Mouse (Mus musculus): ENCODE results near the gene Sult6b2. TPM values are rescaled to one million over a fixed set of nuclear protein-coding genes. Genes with fewer than 3 reads are reported as not detected.

Sult6b2 gene
- polyA plus RNA-seq, 1 experiment from 2014 or later, result not detected

DNA sequence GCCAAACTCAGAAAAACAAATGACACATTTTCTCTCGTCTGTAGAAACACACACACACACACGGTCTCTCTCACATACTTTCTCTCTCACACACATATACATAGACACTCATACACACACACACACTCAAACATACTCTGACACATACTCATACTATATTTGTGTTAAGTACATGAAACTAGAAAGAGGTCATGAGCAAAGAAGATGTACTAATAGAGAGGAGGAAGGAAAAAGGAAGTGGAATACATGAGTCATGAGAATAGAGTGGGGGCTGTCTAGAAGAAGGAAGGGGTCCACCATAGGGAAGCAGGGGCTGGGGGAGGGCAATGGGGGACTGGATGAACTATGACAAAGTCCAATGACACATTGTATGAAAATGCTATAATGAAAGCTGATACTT, 57.1 kb downstream of the Sult6b2 start:
- Histone ChIP-seq H3K9me3 (ENCODE audit: control insufficient read depth, low read length) (no peaks in the 10 kb centered on the region), H3K4me2 (ENCODE audit: low read depth, severe bottlenecking) (no peak overlapping the region), H3K27ac (replicated peaks; ENCODE audit: low read depth, low read length) (no peak overlapping the region), H3K27me3 (ENCODE audit: control insufficient read depth, insufficient read depth, low read length) (no peaks in the 10 kb centered on the region), H3K4me1 (ENCODE audit: control insufficient read depth, insufficient read depth, low read length) (no peaks in the 10 kb centered on the region), H3K9ac (ENCODE audit: low read length) (no peak overlapping the region), H3K4me3 (ENCODE audit: low read depth, low read length) (no peak overlapping the region), H3K36me3 (ENCODE audit: control insufficient read depth, insufficient read depth, low read length) (no peaks in the 10 kb centered on the region)
- WGBS, result 74% methylated on average over 2 of the region's 2 CpGs
- ATAC-seq (ENCODE audit: insufficient number of reproducible peaks, low FRiP score, low TSS enrichment, low read depth) (no peak), DNase-seq (ENCODE audit: low spot score) (no peak)

GRCm38 (mm10) chr6:142746765-142747164, 57.5 kb downstream of the Sult6b2 start:
- H3K4me2 ChIP-seq (ENCODE audit: low read depth, severe bottlenecking), result no peak overlapping the region
- H3K4me1 ChIP-seq (ENCODE audit: control insufficient read depth, insufficient read depth, low read length), result no peaks in the 10 kb centered on the region
- H3K27ac ChIP-seq (replicated peaks; ENCODE audit: low read depth, low read length), result no peak overlapping the region
- ATAC-seq (ENCODE audit: insufficient number of reproducible peaks, low FRiP score, low TSS enrichment, low read depth) (no peak), DNase-seq (ENCODE audit: low spot score) (no peak)
- no peaks in the 10 kb centered on the region for H3K36me3 ChIP-seq (ENCODE audit: control insufficient read depth, insufficient read depth, low read length)
- H3K27me3 ChIP-seq (ENCODE audit: control insufficient read depth, insufficient read depth, low read length), result no peaks in the 10 kb centered on the region
- H3K4me3 ChIP-seq (ENCODE audit: low read depth, low read length), result no peak overlapping the region
- no peak overlapping the region for H3K9ac ChIP-seq (ENCODE audit: low read length)
- no peaks in the 10 kb centered on the region for H3K9me3 ChIP-seq (ENCODE audit: control insufficient read depth, low read length)
- 81% methylated on average over 7 of the region's 7 CpGs for WGBS

GRCm38 (mm10) chr6:142745484-142745883, 58.8 kb downstream of the Sult6b2 start:
- no peaks in the 10 kb centered on the region for H3K4me1 ChIP-seq (ENCODE audit: control insufficient read depth, insufficient read depth, low read length)
- WGBS, result 95% methylated on average over 5 of the region's 5 CpGs
- H3K27me3 ChIP-seq (ENCODE audit: control insufficient read depth, insufficient read depth, low read length), result no peaks in the 10 kb centered on the region

GRCm38 (mm10) chr6:142743193-142743592, 61.1 kb downstream of the Sult6b2 start:
- Histone ChIP-seq H3K9ac (ENCODE audit: low read length) (no peak overlapping the region), H3K36me3 (ENCODE audit: control insufficient read depth, insufficient read depth, low read length) (no peaks in the 10 kb centered on the region), H3K4me2 (ENCODE audit: low read depth, severe bottlenecking) (no peak overlapping the region), H3K9me3 (ENCODE audit: control insufficient read depth, low read length) (no peaks in the 10 kb centered on the region), H3K27me3 (ENCODE audit: control insufficient read depth, insufficient read depth, low read length) (no peaks in the 10 kb centered on the region), H3K4me3 (ENCODE audit: low read depth, low read length) (no peak overlapping the region), H3K27ac (replicated peaks; ENCODE audit: low read depth, low read length) (no peak overlapping the region), H3K4me1 (ENCODE audit: control insufficient read depth, insufficient read depth, low read length) (no peaks in the 10 kb centered on the region)
- no peak for ATAC-seq (ENCODE audit: insufficient number of reproducible peaks, low FRiP score, low TSS enrichment, low read depth)
- WGBS, result 58% methylated on average over 4 of the region's 4 CpGs
- no peak for DNase-seq (ENCODE audit: low spot score)

More at GRCm38 (mm10) chr6:142745484-142745883, 58.8 kb downstream of the Sult6b2 start:
- Histone ChIP-seq H3K36me3 (ENCODE audit: control insufficient read depth, insufficient read depth, low read length) (no peaks in the 10 kb centered on the region), H3K27ac (replicated peaks; ENCODE audit: low read depth, low read length) (no peak overlapping the region), H3K9ac (ENCODE audit: low read length) (no peak overlapping the region), H3K9me3 (ENCODE audit: control insufficient read depth, low read length) (no peaks in the 10 kb centered on the region), H3K4me2 (ENCODE audit: low read depth, severe bottlenecking) (no peak overlapping the region), H3K4me3 (ENCODE audit: low read depth, low read length) (no peak overlapping the region)
- no peak for DNase-seq (ENCODE audit: low spot score)
- no peak for ATAC-seq (ENCODE audit: insufficient number of reproducible peaks, low FRiP score, low TSS enrichment, low read depth)

- no peak overlapping the region for H3K4me2 ChIP-seq (ENCODE audit: low read depth, severe bottlenecking)
- no peak overlapping the region for H3K27ac ChIP-seq (replicated peaks; ENCODE audit: low read depth, low read length)
- H3K4me3 ChIP-seq (ENCODE audit: low read depth, low read length), result no peak overlapping the region
- H3K4me1 ChIP-seq (ENCODE audit: control insufficient read depth, insufficient read depth, low read length), result no peaks in the 10 kb centered on the region
- H3K9me3 ChIP-seq (ENCODE audit: control insufficient read depth, low read length), result no peaks in the 10 kb centered on the region
- no peak overlapping the region for H3K9ac ChIP-seq (ENCODE audit: low read length)
- no peaks in the 10 kb centered on the region for H3K27me3 ChIP-seq (ENCODE audit: control insufficient read depth, insufficient read depth, low read length)
- WGBS, result 85% methylated on average over 6 of the region's 6 CpGs
- ATAC-seq (ENCODE audit: insufficient number of reproducible peaks, low FRiP score, low TSS enrichment, low read depth), result no peak
- no peaks in the 10 kb centered on the region for H3K36me3 ChIP-seq (ENCODE audit: control insufficient read depth, insufficient read depth, low read length)
- no peak for DNase-seq (ENCODE audit: low spot score)
These were observed 62.5 kb downstream of the Sult6b2 start for GRCm38 (mm10) chr6:142741763-142742162.

- no peak for DNase-seq (ENCODE audit: low spot score)
- ATAC-seq (ENCODE audit: insufficient number of reproducible peaks, low FRiP score, low TSS enrichment, low read depth), result no peak
- H3K4me3 ChIP-seq (ENCODE audit: low read depth, low read length), result no peak overlapping the region
- H3K27ac ChIP-seq (replicated peaks; ENCODE audit: low read depth, low read length), result no peak overlapping the region
- H3K9me3 ChIP-seq (ENCODE audit: control insufficient read depth, low read length), result no peaks in the 10 kb centered on the region
- 83% methylated on average over 6 of the region's 6 CpGs for WGBS
- no peaks in the 10 kb centered on the region for H3K4me1 ChIP-seq (ENCODE audit: control insufficient read depth, insufficient read depth, low read length)
- no peaks in the 10 kb centered on the region for H3K27me3 ChIP-seq (ENCODE audit: control insufficient read depth, insufficient read depth, low read length)
- H3K4me2 ChIP-seq (ENCODE audit: low read depth, severe bottlenecking), result no peak overlapping the region
- H3K9ac ChIP-seq (ENCODE audit: low read length), result no peak overlapping the region
- H3K36me3 ChIP-seq (ENCODE audit: control insufficient read depth, insufficient read depth, low read length), result no peaks in the 10 kb centered on the region
These were observed 65.7 kb downstream of the Sult6b2 start for GRCm38 (mm10) chr6:142738637-142739036.

DNA sequence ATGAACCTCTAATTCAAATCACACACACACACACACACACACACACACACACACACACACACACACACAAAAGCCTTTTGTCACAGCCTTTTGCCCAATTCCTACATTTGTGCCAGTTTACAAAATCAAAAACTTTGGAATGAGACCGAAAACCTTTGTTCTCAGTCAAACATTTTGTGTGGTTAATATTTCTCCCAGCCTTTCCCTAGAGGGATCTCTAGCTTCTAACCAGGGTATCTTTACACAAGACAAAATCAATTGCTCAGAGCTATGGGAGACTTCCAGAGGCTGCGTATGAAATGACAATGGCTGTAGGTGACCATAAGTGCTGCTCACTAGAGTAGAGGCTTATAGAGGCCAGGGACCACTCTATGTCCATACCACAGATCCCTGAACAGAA, 66.1 kb downstream of the Sult6b2 start:
- no peaks in the 10 kb centered on the region for H3K4me1 ChIP-seq (ENCODE audit: control insufficient read depth, insufficient read depth, low read length)
- H3K4me2 ChIP-seq (ENCODE audit: low read depth, severe bottlenecking), result no peak overlapping the region
- DNase-seq (ENCODE audit: low spot score) (no peak), ATAC-seq (ENCODE audit: insufficient number of reproducible peaks, low FRiP score, low TSS enrichment, low read depth) (no peak)
- H3K9ac ChIP-seq (ENCODE audit: low read length), result no peak overlapping the region
- WGBS, result 94% methylated on average over 2 of the region's 2 CpGs
- no peaks in the 10 kb centered on the region for H3K9me3 ChIP-seq (ENCODE audit: control insufficient read depth, low read length)
- H3K36me3 ChIP-seq (ENCODE audit: control insufficient read depth, insufficient read depth, low read length), result no peaks in the 10 kb centered on the region
- no peak overlapping the region for H3K27ac ChIP-seq (replicated peaks; ENCODE audit: low read depth, low read length)
- H3K4me3 ChIP-seq (ENCODE audit: low read depth, low read length), result no peak overlapping the region
- H3K27me3 ChIP-seq (ENCODE audit: control insufficient read depth, insufficient read depth, low read length), result no peaks in the 10 kb centered on the region

GRCm38 (mm10) chr6:142735302-142736005, 68.8 kb downstream of the Sult6b2 start:
- Histone ChIP-seq H3K36me3 (ENCODE audit: control insufficient read depth, insufficient read depth, low read length) (no peaks in the 10 kb centered on the region), H3K4me3 (ENCODE audit: low read depth, low read length) (no peak overlapping the region), H3K27me3 (ENCODE audit: control insufficient read depth, insufficient read depth, low read length) (no peaks in the 10 kb centered on the region), H3K27ac (replicated peaks; ENCODE audit: low read depth, low read length) (no peak overlapping the region), H3K4me1 (ENCODE audit: control insufficient read depth, insufficient read depth, low read length) (no peaks in the 10 kb centered on the region), H3K9me3 (ENCODE audit: control insufficient read depth, low read length) (no peaks in the 10 kb centered on the region), H3K9ac (ENCODE audit: low read length) (no peak overlapping the region), H3K4me2 (ENCODE audit: low read depth, severe bottlenecking) (no peak overlapping the region)
- DNase-seq (ENCODE audit: low spot score) (no peak), ATAC-seq (ENCODE audit: insufficient number of reproducible peaks, low FRiP score, low TSS enrichment, low read depth) (no peak)
- WGBS, result 49% methylated on average over 8 of the region's 8 CpGs
